Mouse (Mus musculus): ENCODE measurements at regions not wholly inside any gene's neighbourhood (a gene's known extent, or its start where the extent isn't known, plus 50 kb on each side); places are given as distances from the start of the nearest gene placed in this dataset.

DNA sequence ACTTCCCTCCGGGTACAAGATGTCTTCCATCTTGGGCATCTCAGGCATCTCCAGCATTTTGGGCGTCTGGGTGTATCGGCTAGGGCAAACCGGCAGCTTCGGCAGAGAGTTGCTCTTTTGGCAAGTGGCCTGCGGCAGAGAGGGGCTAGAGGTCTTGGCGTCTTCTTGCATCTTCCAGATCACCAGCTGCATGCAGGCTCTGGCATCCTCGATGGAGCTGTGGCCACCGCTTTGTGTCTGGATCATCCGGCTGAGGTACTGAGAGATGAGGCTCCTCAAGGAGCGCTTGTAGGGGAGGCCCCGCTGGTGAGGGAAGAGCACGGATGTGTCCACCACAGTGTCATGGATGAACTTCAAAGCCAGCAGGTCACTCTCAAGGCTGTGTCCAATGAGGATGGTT lies 59.9 kb upstream of the Supt20 start:
- Histone ChIP-seq H3K36me3 (no peaks in the 10 kb centered on the region), H3K27ac (replicated peaks) (no peak overlapping the region), H3K4me3 (no peak overlapping the region), H3K4me1 (no peaks in the 10 kb centered on the region), H3K9me3 (replicated peaks) (peaks cover 18% of the 10 kb centered on the region), H3K27me3 (ENCODE audit: low read depth, poor library complexity, severe bottlenecking) (no peaks in the 10 kb centered on the region)
- 95% methylated on average over 13 of the region's 13 CpGs for WGBS
- no peak for DNase-seq (ENCODE audit: low spot score)

DNA sequence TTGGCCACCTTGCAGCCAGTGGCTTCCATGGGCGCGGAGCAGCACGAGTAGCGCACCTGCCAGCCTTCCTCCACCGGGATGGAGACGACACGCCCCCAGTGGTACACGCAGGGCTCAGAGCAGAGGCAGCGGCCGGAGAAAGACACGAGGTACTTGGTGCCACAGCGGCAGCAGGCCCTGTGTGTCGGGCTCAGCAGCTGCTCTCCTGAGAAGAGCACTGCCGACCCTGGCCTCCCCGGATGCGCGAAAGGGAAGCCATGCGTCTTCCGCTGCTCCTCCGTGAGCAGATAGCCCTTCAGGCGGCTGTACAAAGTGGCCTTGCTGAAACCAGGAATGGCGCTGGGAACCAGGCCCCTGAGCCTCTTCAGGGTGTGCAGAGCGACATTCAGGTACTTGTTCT lies 59.2 kb upstream of the Supt20 start:
- DNase-seq (ENCODE audit: low spot score), result no peak
- no peaks in the 10 kb centered on the region for H3K27me3 ChIP-seq (ENCODE audit: low read depth, poor library complexity, severe bottlenecking)
- no peaks in the 10 kb centered on the region for H3K4me1 ChIP-seq
- no peaks in the 10 kb centered on the region for H3K36me3 ChIP-seq
- H3K4me3 ChIP-seq, result no peak overlapping the region
- H3K9me3 ChIP-seq (replicated peaks), result peaks cover 18% of the 10 kb centered on the region
- H3K27ac ChIP-seq (replicated peaks), result no peak overlapping the region
- 91% methylated on average over 23 of the region's 23 CpGs for WGBS

DNA sequence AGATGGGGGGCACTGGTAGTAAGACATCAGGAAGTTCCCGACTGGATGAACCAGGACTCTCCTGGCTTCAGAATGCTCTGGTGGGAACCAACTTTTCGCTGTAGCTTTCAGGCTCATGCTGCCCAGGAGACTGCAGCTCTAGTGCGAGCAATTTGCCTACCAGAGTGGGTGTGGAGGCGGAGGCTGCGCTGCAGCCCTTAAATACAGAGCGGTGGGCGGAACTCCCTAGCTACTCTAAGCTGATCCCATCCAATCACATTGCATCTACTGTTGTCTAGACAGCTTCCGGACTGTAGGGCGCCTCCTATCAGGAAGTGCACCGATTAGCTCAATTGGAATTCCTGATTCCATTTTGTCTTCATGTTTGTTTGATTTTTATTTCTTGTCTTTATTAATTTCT lies 58.2 kb upstream of the Supt20 start:
- H3K4me1 ChIP-seq, result no peaks in the 10 kb centered on the region
- H3K9me3 ChIP-seq (replicated peaks), result peaks cover 18% of the 10 kb centered on the region
- no peaks in the 10 kb centered on the region for H3K27me3 ChIP-seq (ENCODE audit: low read depth, poor library complexity, severe bottlenecking)
- no peak overlapping the region for H3K4me3 ChIP-seq
- no peak overlapping the region for H3K27ac ChIP-seq (replicated peaks)
- 92% methylated on average over 10 of the region's 10 CpGs for WGBS
- DNase-seq (ENCODE audit: low spot score), result no peak
- no peaks in the 10 kb centered on the region for H3K36me3 ChIP-seq

Measured in midbrain, embryonic 10.5 days (tissue).